In genomic region chr8:105350186-105350585, GRCm38 (mm10) we compare ENCODE assay signal across 9 mouse cellular contexts. TPM values are rescaled to one million over a fixed set of nuclear protein-coding genes. Genes with fewer than 3 reads are reported as not detected.
DNase-seq lines count a peak whose midpoint lies in the region; ATAC-seq and TF ChIP-seq lines count a peak whose summit lies in the region.
"Had no signal": no experiment of that assay in that cellular context is flagged by ENCODE, and none has a peak within 500 bp of the region (broad histone marks: within the 10 kb centered on the region; RNA-seq: fewer than 3 reads in every experiment).

No protein-coding gene starts in this region.

- H3K9me3 ChIP-seq in lung, postnatal 0 days (ENCODE audit: low read length), result no peaks in the 10 kb centered on the region
- H3K9me3 ChIP-seq in hindbrain, embryonic 14.5 days (ENCODE audit: control insufficient read depth, low read length), result no peaks in the 10 kb centered on the region
- no peaks in the 10 kb centered on the region for H3K9me3 ChIP-seq in neural tube, embryonic 13.5 days

- no peaks in the 10 kb centered on the region for H3K27me3 ChIP-seq in lung, postnatal 0 days (replicated peaks; ENCODE audit: insufficient read depth, low read length)
- H3K27me3 ChIP-seq in hindbrain, embryonic 14.5 days (ENCODE audit: control insufficient read depth, insufficient read depth, low read length), result peaks cover 15% of the 10 kb centered on the region; the same call in 1 of the 2 replicates
- peaks cover 16% of the 10 kb centered on the region for H3K27me3 ChIP-seq in neural tube, embryonic 13.5 days

- TF ChIP-seq CTCF in lung, postnatal 0 days (IDR thresholded peaks at IDR 0.05), result no peak

- no peak overlapping the region for H3K27ac ChIP-seq in lung, postnatal 0 days (ENCODE audit: low read length)
- 0 out of 2 replicates have a peak overlapping the region, but pooled peaks have one; percentile 63 for H3K27ac ChIP-seq in hindbrain, embryonic 14.5 days
- no peak overlapping the region for H3K27ac ChIP-seq in neural tube, embryonic 13.5 days (replicated peaks)

- H3K4me3 ChIP-seq in lung, postnatal 0 days (ENCODE audit: low read depth, low read length), result peak overlapping the region; percentile 57; the same call in 1 of the 2 replicates
- peak overlapping the region; percentile 74 for H3K4me3 ChIP-seq in hindbrain, embryonic 14.5 days (replicated peaks; ENCODE audit: low read length)
- H3K4me3 ChIP-seq in neural tube, embryonic 13.5 days, result peak overlapping the region; percentile 72

- DNase-seq in frontal cortex, postnatal 36 days (ENCODE audit: low spot score in 2 of 2), result peak; percentile 10 to 36
- no peak for DNase-seq in frontal cortex, postnatal 14 days (ENCODE audit: low spot score in 2 of 2)
- DNase-seq in lung, postnatal 0 days (ENCODE audit: low spot score), result no peak
- DNase-seq in lung, adult 18-20 months, result no peak
- no peak for DNase-seq in hindbrain, embryonic 14.5 days (ENCODE audit: low spot score)
- no peak for DNase-seq in urinary bladder, postnatal 14 days (ENCODE audit: low spot score)
- no peak for DNase-seq in thymus, postnatal 10 days (ENCODE audit: low spot score in 2 of 2)
- DNase-seq: gastrocnemius, postnatal 25 days had no signal

- H3K36me3 ChIP-seq in lung, postnatal 0 days (ENCODE audit: insufficient read depth, low read length), result no peaks in the 10 kb centered on the region
- H3K36me3 ChIP-seq in hindbrain, embryonic 14.5 days (replicated peaks; ENCODE audit: control insufficient read depth, insufficient read depth), result no peaks in the 10 kb centered on the region; the same call in 1 of the 2 replicates
- no peaks in the 10 kb centered on the region for H3K36me3 ChIP-seq in neural tube, embryonic 13.5 days

- no peak overlapping the region for H3K9ac ChIP-seq in lung, postnatal 0 days (replicated peaks; ENCODE audit: low read depth)
- peak overlapping the region; percentile 79 for H3K9ac ChIP-seq in hindbrain, embryonic 14.5 days
- H3K9ac ChIP-seq in neural tube, embryonic 13.5 days, result peak overlapping the region; percentile 81

- peaks cover 6% of the 10 kb centered on the region for H3K4me1 ChIP-seq in lung, postnatal 0 days (ENCODE audit: insufficient read depth, low read depth, low read length)
- peaks cover 9% of the 10 kb centered on the region; the same call in 1 of the 2 replicates for H3K4me1 ChIP-seq in hindbrain, embryonic 14.5 days (replicated peaks; ENCODE audit: control insufficient read depth, insufficient read depth, low read length)
- H3K4me1 ChIP-seq in neural tube, embryonic 13.5 days (replicated peaks), result peaks cover 43% of the 10 kb centered on the region

- 46% methylated on average over 7 of the region's 7 CpGs for WGBS in lung, postnatal 0 days
- 36% methylated on average over 7 of the region's 7 CpGs for WGBS in hindbrain, embryonic 14.5 days
- 37% methylated on average over 7 of the region's 7 CpGs for WGBS in neural tube, embryonic 13.5 days

- ATAC-seq in lung, postnatal 0 days, result no peak
- no peak for ATAC-seq in hindbrain, embryonic 14.5 days (ENCODE audit: low FRiP score)
- ATAC-seq in neural tube, embryonic 13.5 days (ENCODE audit: low read depth), result no peak

- peak overlapping the region; percentile 100 for H3K4me2 ChIP-seq in lung, postnatal 0 days (replicated peaks; ENCODE audit: low read depth, low read length)
- H3K4me2 ChIP-seq in hindbrain, embryonic 14.5 days (replicated peaks), result peak overlapping the region; percentile 98
- peak overlapping the region; percentile 96 for H3K4me2 ChIP-seq in neural tube, embryonic 13.5 days

- no peak for TF ChIP-seq EP300 in lung, postnatal 0 days (IDR thresholded peaks at IDR 0.05)

RNA-seq across cellular contexts. Expression of gene Slc9a5, which starts 1.5 kb away (rescaled TPM):
- 1.7 and 1.9 TPM in 2 replicates for polyA plus RNA-seq in lung, postnatal 0 days (2015; fragmentation: Nextera tagmentation; extraction: Ambion mirVana)
- 11.4 and 12.1 TPM in 2 replicates for polyA plus RNA-seq in hindbrain, embryonic 14.5 days (2014; fragmentation: Nextera tagmentation; extraction: Ambion mirVana)
- polyA plus RNA-seq in neural tube, embryonic 13.5 days (2015; fragmentation: Nextera tagmentation; extraction: Ambion mirVana), result 5.4 and 7.1 TPM in 2 replicates

RNA-seq across cellular contexts. Expression of gene Fhod1, which starts 2.4 kb away (rescaled TPM):
- polyA plus RNA-seq in lung, postnatal 0 days (2015; fragmentation: Nextera tagmentation; extraction: Ambion mirVana), result 8.7 and 10.5 TPM in 2 replicates
- 0.58 and 0.70 TPM in 2 replicates for polyA plus RNA-seq in hindbrain, embryonic 14.5 days (2014; fragmentation: Nextera tagmentation; extraction: Ambion mirVana)
- 0.28 and 0.63 TPM in 2 replicates for polyA plus RNA-seq in neural tube, embryonic 13.5 days (2015; fragmentation: Nextera tagmentation; extraction: Ambion mirVana)

RNA-seq across cellular contexts. Expression of gene Plekhg4, which starts 22.9 kb away (rescaled TPM):
- 0.20 and 0.26 TPM in 2 replicates for polyA plus RNA-seq in lung, postnatal 0 days (2015; fragmentation: Nextera tagmentation; extraction: Ambion mirVana)
- polyA plus RNA-seq in hindbrain, embryonic 14.5 days (2014; fragmentation: Nextera tagmentation; extraction: Ambion mirVana), result 1.8 and 2.6 TPM in 2 replicates
- polyA plus RNA-seq in neural tube, embryonic 13.5 days (2015; fragmentation: Nextera tagmentation; extraction: Ambion mirVana), result 0.60 and 0.62 TPM in 2 replicates

RNA-seq across cellular contexts. Expression of gene Tmem208, which starts 24.0 kb away (rescaled TPM):
- polyA plus RNA-seq in lung, postnatal 0 days (2015; fragmentation: Nextera tagmentation; extraction: Ambion mirVana), result 116 and 141 TPM in 2 replicates
- polyA plus RNA-seq in hindbrain, embryonic 14.5 days (2014; fragmentation: Nextera tagmentation; extraction: Ambion mirVana), result 141 and 147 TPM in 2 replicates
- 148 and 151 TPM in 2 replicates for polyA plus RNA-seq in neural tube, embryonic 13.5 days (2015; fragmentation: Nextera tagmentation; extraction: Ambion mirVana)

RNA-seq across cellular contexts. Expression of gene Lrrc29, which starts 24.1 kb away (rescaled TPM):
- 4.2 and 7.5 TPM in 2 replicates for polyA plus RNA-seq in lung, postnatal 0 days (2015; fragmentation: Nextera tagmentation; extraction: Ambion mirVana)
- 0.46 and 0.92 TPM in 2 replicates for polyA plus RNA-seq in hindbrain, embryonic 14.5 days (2014; fragmentation: Nextera tagmentation; extraction: Ambion mirVana)
- 1.2 and 1.3 TPM in 2 replicates for polyA plus RNA-seq in neural tube, embryonic 13.5 days (2015; fragmentation: Nextera tagmentation; extraction: Ambion mirVana)

Comparison
In these comparisons a context has a peak if more than half of its experiments do, and no peak if none do; other contexts are left out.
1. DNase-seq: peak in frontal cortex, postnatal 36 days (2 of 2); none in frontal cortex, postnatal 14 days (0 of 2), lung, postnatal 0 days (single experiment), lung, adult 18-20 months (0 of 2), hindbrain, embryonic 14.5 days (single experiment), urinary bladder, postnatal 14 days (single experiment) and thymus, postnatal 10 days (0 of 2).
2. Peak in every context shown above with its lines, with median percentiles within 50 percentile points of each other: H3K4me2 ChIP-seq and H3K4me3 ChIP-seq.